Mouse (Mus musculus) cerebellum, adult 2 months (tissue): ENCODE results near the gene 1810024B03Rik. TPM values are rescaled to one million over a fixed set of nuclear protein-coding genes. Genes with fewer than 3 reads are reported as not detected.

Experiments
- DNase-seq, 2 experiments: peaks; one replicate each; pipeline ENCODE4 v3.0.0; 2021
- H3K27ac ChIP-seq: fragments of 200-500 bp; 2 replicates; pipeline ENCODE4 v1.5.1; 2012; ENCODE audit warnings: low read length, control low read depth, inconsistent platforms; ENCODE audit not compliant: insufficient read depth
- H3K27me3 ChIP-seq: fragments of 200-500 bp; 2 replicates; pipeline ENCODE4 v1.6.1; 2012; ENCODE audit warnings: inconsistent platforms, mild to moderate bottlenecking, low read length, moderate library complexity; ENCODE audit not compliant: control insufficient read depth, insufficient read depth
- H3K4me1 ChIP-seq: fragments of 200-500 bp; 2 replicates; pipeline ENCODE4 v1.6.1; 2011; ENCODE audit warnings: low read length; ENCODE audit not compliant: control insufficient read depth, insufficient read depth
- H3K4me3 ChIP-seq: fragments of 200-500 bp; replicated peaks from 2 replicates; pipeline ENCODE3; 2011; ENCODE audit warnings: mild to moderate bottlenecking, low read depth, low read length, control low read depth; ENCODE audit not compliant: insufficient read depth
- CTCF ChIP-seq: fragments of 200-500 bp; IDR thresholded peaks from 2 replicates; pipeline ENCODE4 v1.5.1; 2011; ENCODE audit warnings: low read depth, mild to moderate bottlenecking, control low read depth, low read length, moderate library complexity, borderline replicate concordance; ENCODE audit not compliant: insufficient read depth
- POLR2A ChIP-seq: fragments of 200-500 bp; IDR thresholded peaks from 2 replicates; pipeline ENCODE4 v1.6.1; 2011; ENCODE audit warnings: low read length, control low read depth, borderline replicate concordance; ENCODE audit not compliant: insufficient read depth
- WGBS: fragments of 180-500 bp; shearing (Covaris S2); methylation state at CpG from one replicate; pipeline ENCODE4 v1.1.7; 2018; 5-methylcytosine and 5-hydroxymethylcytosine counted together
- polyA plus RNA-seq: library from polyadenylated mRNA; depleted of rRNA; stranded (reverse); fragments of >200 nt; gene quantifications from 2 replicates; pipeline ENCODE4 v1.2.3, GENCODE M21; 2012

The 1810024B03Rik gene
- polyA plus RNA-seq, 1 experiment, result 1.1 TPM

GRCm38 (mm10) chr2:127143158-127144063 lies 64.7 kb downstream of the 1810024B03Rik start, which contains the start of gene Itpripl1:
Gene Itpripl1 (minus strand): TSS chr2:127143442.
- peak; percentile 44 to 51 for DNase-seq
- 3% methylated on average over 31 of the region's 31 CpGs for WGBS
- Histone ChIP-seq H3K4me3 (peak within 1 kb of the TSS; percentile 61), H3K4me1 (no peaks in the 10 kb centered on the region; the same call in 1 of the 2 replicates), H3K27ac (no peak within 1 kb of the TSS), H3K27me3 (no peaks in the 10 kb centered on the region)
- no peak for TF ChIP-seq POLR2A
- no peak for TF ChIP-seq CTCF

GRCm38 (mm10) chr2:127142577-127143157 lies 65.4 kb downstream of the 1810024B03Rik start:
- H3K4me1 ChIP-seq, result no peaks in the 10 kb centered on the region; the same call in 1 of the 2 replicates
- 22% methylated on average over 6 of the region's 6 CpGs for WGBS
- H3K4me3 ChIP-seq, result peak overlapping the region; percentile 61
- no peaks in the 10 kb centered on the region for H3K27me3 ChIP-seq
- TF ChIP-seq POLR2A (no peak), CTCF (no peak)
- no peak overlapping the region for H3K27ac ChIP-seq
- DNase-seq, result no peak

GRCm38 (mm10) chr2:127142031-127142430 lies 66.0 kb downstream of the 1810024B03Rik start:
- Histone ChIP-seq H3K27ac (no peak overlapping the region), H3K27me3 (no peaks in the 10 kb centered on the region), H3K4me3 (no peak overlapping the region), H3K4me1 (no peaks in the 10 kb centered on the region; the same call in 1 of the 2 replicates)
- no peak for TF ChIP-seq POLR2A
- TF ChIP-seq CTCF, result no peak
- WGBS, result 64% methylated on average over 10 of the region's 10 CpGs
- DNase-seq, result no peak

DNA sequence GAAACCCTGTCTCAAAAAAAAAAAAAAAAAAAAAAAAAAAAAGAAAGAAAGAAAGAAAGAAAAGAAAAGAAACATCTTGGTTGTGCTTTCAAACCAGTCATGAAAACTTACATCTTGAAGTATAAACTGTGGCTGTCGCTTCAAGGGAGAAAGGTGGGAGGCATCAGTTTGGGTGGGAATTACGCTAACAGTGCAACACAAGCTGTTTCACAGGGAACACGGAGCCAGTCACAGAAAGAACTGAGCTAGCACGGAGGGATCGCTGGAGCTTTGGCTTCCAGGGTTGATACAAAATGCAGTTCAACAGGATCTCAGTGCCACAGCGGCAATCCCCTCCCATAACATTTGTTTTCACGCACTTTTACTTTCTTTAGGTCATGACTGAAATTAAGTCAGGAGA lies 68.1 kb downstream of the 1810024B03Rik start:
- no peaks in the 10 kb centered on the region; the same call in 1 of the 2 replicates for H3K4me1 ChIP-seq
- H3K27me3 ChIP-seq, result no peaks in the 10 kb centered on the region
- DNase-seq, result no peak
- no peak overlapping the region for H3K4me3 ChIP-seq
- H3K27ac ChIP-seq, result no peak overlapping the region
- WGBS, result 96% methylated on average over 7 of the region's 7 CpGs
- TF ChIP-seq CTCF (no peak), POLR2A (no peak)

GRCm38 (mm10) chr2:127139605-127140004 lies 68.5 kb downstream of the 1810024B03Rik start:
- 97% methylated on average over 1 of the region's 1 CpGs for WGBS
- TF ChIP-seq CTCF, result no peak
- no peak for TF ChIP-seq POLR2A
- H3K27ac ChIP-seq, result no peak overlapping the region
- H3K4me1 ChIP-seq, result no peaks in the 10 kb centered on the region; the same call in 1 of the 2 replicates
- no peak for DNase-seq
- no peak overlapping the region for H3K4me3 ChIP-seq
- H3K27me3 ChIP-seq, result no peaks in the 10 kb centered on the region

- WGBS, result 75% methylated on average over 8 of the region's 8 CpGs
- no peak for TF ChIP-seq CTCF
- TF ChIP-seq POLR2A, result no peak
- no peaks in the 10 kb centered on the region for H3K27me3 ChIP-seq
- no peak overlapping the region for H3K4me3 ChIP-seq
- no peak for DNase-seq
- H3K4me1 ChIP-seq, result no peaks in the 10 kb centered on the region; the same call in 1 of the 2 replicates
- H3K27ac ChIP-seq, result no peak overlapping the region
These were observed 69.0 kb downstream of the 1810024B03Rik start for GRCm38 (mm10) chr2:127139094-127139493.

GRCm38 (mm10) chr2:127138449-127138848 lies 69.6 kb downstream of the 1810024B03Rik start:
- Histone ChIP-seq H3K27me3 (no peaks in the 10 kb centered on the region), H3K4me1 (no peaks in the 10 kb centered on the region; the same call in 1 of the 2 replicates), H3K4me3 (no peak overlapping the region), H3K27ac (no peak overlapping the region)
- TF ChIP-seq POLR2A (no peak), CTCF (no peak)
- DNase-seq, result no peak
- 85% methylated on average over 4 of the region's 4 CpGs for WGBS

DNA sequence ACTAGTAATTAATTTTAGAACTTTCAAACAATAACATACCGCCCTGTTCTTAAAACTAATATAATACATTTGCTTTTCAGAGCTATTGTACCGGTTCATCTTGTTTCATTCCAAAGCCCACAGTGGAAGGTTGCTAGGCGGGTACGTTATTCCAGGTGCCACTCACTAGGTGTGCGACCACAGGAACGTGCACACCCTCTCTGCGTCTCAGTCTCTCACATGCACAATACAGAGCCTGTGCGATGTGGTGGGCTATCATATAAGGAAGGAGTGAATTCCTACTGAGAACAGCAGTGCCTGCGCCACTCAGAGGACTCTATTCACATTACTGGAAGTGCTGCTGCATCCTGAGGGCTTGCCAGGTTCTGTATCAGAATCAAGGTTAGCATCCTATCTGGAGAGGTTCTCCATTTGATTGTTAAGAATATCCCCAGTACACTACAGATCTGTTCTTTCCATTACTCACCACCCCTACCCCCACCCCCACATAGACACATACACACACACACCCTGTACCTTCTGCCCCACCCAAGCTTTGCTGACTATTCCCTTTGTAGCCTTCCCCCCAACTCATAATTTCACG lies 70.2 kb downstream of the 1810024B03Rik start:
- no peak overlapping the region for H3K4me3 ChIP-seq
- H3K4me1 ChIP-seq, result no peaks in the 10 kb centered on the region; the same call in 1 of the 2 replicates
- DNase-seq, result no peak
- no peak overlapping the region for H3K27ac ChIP-seq
- 80% methylated on average over 10 of the region's 10 CpGs for WGBS
- no peaks in the 10 kb centered on the region for H3K27me3 ChIP-seq
- TF ChIP-seq POLR2A (no peak), CTCF (no peak)
